Mouse (Mus musculus): ENCODE measurements around the gene Marveld3. TPM values are rescaled to one million over a fixed set of nuclear protein-coding genes. Genes with fewer than 3 reads are reported as not detected.

Gene Marveld3
- not detected for total RNA-seq (2021)
- long read RNA-seq = 0 reads

GRCm38 (mm10) chr8:109961693-109962367, at the start of gene Marveld3:
Gene Marveld3 (minus strand): TSS chr8:109962203.
- DNase-seq (ENCODE audit: low spot score in 2 of 2) = peak in 1 of 2 experiments; percentile 52

GRCm38 (mm10) chr8:110010868-110011267, 48.9 kb upstream of the Marveld3 start:
- peak; percentile 49 to 54 for DNase-seq (ENCODE audit: low spot score in 2 of 2)

- no peak for DNase-seq (ENCODE audit: low spot score in 2 of 2)
Measured at GRCm38 (mm10) chr8:110008995-110009446, 47.0 kb upstream of the Marveld3 start.

GRCm38 (mm10) chr8:110008228-110008994, 46.4 kb upstream of the Marveld3 start:
- DNase-seq (ENCODE audit: low spot score in 2 of 2) = no peak

GRCm38 (mm10) chr8:110006312-110007023, 44.5 kb upstream of the Marveld3 start:
- peak; percentile 8 to 20 for DNase-seq (ENCODE audit: low spot score in 2 of 2)

GRCm38 (mm10) chr8:110004300-110004699, 42.3 kb upstream of the Marveld3 start:
- no peak for DNase-seq (ENCODE audit: low spot score in 2 of 2)

GRCm38 (mm10) chr8:110002953-110003352, 41.0 kb upstream of the Marveld3 start:
- no peak for DNase-seq (ENCODE audit: low spot score in 2 of 2)

- no peak for DNase-seq (ENCODE audit: low spot score in 2 of 2)
Measured at GRCm38 (mm10) chr8:109999974-110000373, 38.0 kb upstream of the Marveld3 start.

GRCm38 (mm10) chr8:109998066-109998465, 36.1 kb upstream of the Marveld3 start:
- no peak for DNase-seq (ENCODE audit: low spot score in 2 of 2)

GRCm38 (mm10) chr8:109997381-109997780, 35.4 kb upstream of the Marveld3 start:
- no peak for DNase-seq (ENCODE audit: low spot score in 2 of 2)

- DNase-seq (ENCODE audit: low spot score in 2 of 2) = no peak
Measured at GRCm38 (mm10) chr8:109992951-109993350, 30.9 kb upstream of the Marveld3 start.

- no peak for DNase-seq (ENCODE audit: low spot score in 2 of 2)
Measured at GRCm38 (mm10) chr8:109992166-109992565, 30.2 kb upstream of the Marveld3 start.

GRCm38 (mm10) chr8:109990224-109990623, 28.2 kb upstream of the Marveld3 start, which contains the start of gene Tat:
Gene Tat (plus strand): TSS chr8:109990437.
- DNase-seq (ENCODE audit: low spot score in 2 of 2) = no peak

GRCm38 (mm10) chr8:109989151-109989550, 27.1 kb upstream of the Marveld3 start:
- no peak for DNase-seq (ENCODE audit: low spot score in 2 of 2)

GRCm38 (mm10) chr8:109987776-109988175, 25.8 kb upstream of the Marveld3 start:
- DNase-seq (ENCODE audit: low spot score in 2 of 2) = no peak

- DNase-seq (ENCODE audit: low spot score in 2 of 2) = no peak
Measured at GRCm38 (mm10) chr8:109986384-109986783, 24.4 kb upstream of the Marveld3 start.

GRCm38 (mm10) chr8:109983944-109984343, 21.9 kb upstream of the Marveld3 start:
- DNase-seq (ENCODE audit: low spot score in 2 of 2) = peak; percentile 42 to 46

- DNase-seq (ENCODE audit: low spot score in 2 of 2) = no peak
Measured at GRCm38 (mm10) chr8:109982386-109983105, 20.5 kb upstream of the Marveld3 start.

GRCm38 (mm10) chr8:109979339-109979738, 17.3 kb upstream of the Marveld3 start:
- no peak for DNase-seq (ENCODE audit: low spot score in 2 of 2)

- DNase-seq (ENCODE audit: low spot score in 2 of 2) = no peak
Measured at GRCm38 (mm10) chr8:109972901-109973300, 10.9 kb upstream of the Marveld3 start.

GRCm38 (mm10) chr8:109970323-109970722, 8.3 kb upstream of the Marveld3 start:
- no peak for DNase-seq (ENCODE audit: low spot score in 2 of 2)

Data from layer of hippocampus, postnatal 10 days (tissue).